Mouse (Mus musculus) liver, embryonic 15.5 days (tissue): ENCODE measurements around the gene Ptger3. TPM values are rescaled to one million over a fixed set of nuclear protein-coding genes. Genes with fewer than 3 reads are reported as not detected.

Experiments
- ATAC-seq: fragments of 200-750 bp; cut with Nextera tagmentation; 2 replicates; pipeline ENCODE4 v1.8.0; 2017; ENCODE audit warnings: moderate number of reproducible peaks, mild to moderate bottlenecking, moderate library complexity; ENCODE audit not compliant: insufficient read depth
- H3K27ac ChIP-seq: fragments of 300-500 bp; sonication (generic); replicated peaks from 2 replicates; pipeline ENCODE4 v1.5.1; 2015; ENCODE audit warnings: mild to moderate bottlenecking, inconsistent platforms
- H3K27me3 ChIP-seq: fragments of 300-500 bp; sonication (generic); 2 replicates; pipeline ENCODE4 v1.6.1; 2015; ENCODE audit warnings: mild to moderate bottlenecking, inconsistent platforms
- H3K36me3 ChIP-seq: fragments of 300-500 bp; sonication (generic); replicated peaks from 2 replicates; pipeline ENCODE4 v1.6.1; 2015; ENCODE audit warnings: moderate library complexity, mild to moderate bottlenecking, inconsistent platforms
- H3K4me1 ChIP-seq: fragments of 300-500 bp; sonication (generic); replicated peaks from 2 replicates; pipeline ENCODE4 v1.6.1; 2015; ENCODE audit warnings: inconsistent platforms
- H3K4me2 ChIP-seq: fragments of 300-500 bp; sonication (generic); 2 replicates; pipeline ENCODE4 v1.6.1; 2015; ENCODE audit warnings: moderate library complexity, mild to moderate bottlenecking, inconsistent platforms
- H3K4me3 ChIP-seq: fragments of 300-500 bp; sonication (generic); replicated peaks from 2 replicates; pipeline ENCODE4 v1.5.1; 2015; ENCODE audit warnings: mild to moderate bottlenecking, inconsistent platforms
- H3K9ac ChIP-seq: fragments of 300-500 bp; sonication (generic); 2 replicates; pipeline ENCODE4 v1.6.1; 2015; ENCODE audit warnings: moderate library complexity, mild to moderate bottlenecking, inconsistent platforms
- H3K9me3 ChIP-seq: fragments of 300-500 bp; sonication (generic); replicated peaks from 2 replicates; pipeline ENCODE4 v1.6.1; 2016; ENCODE audit warnings: inconsistent platforms
- WGBS: fragments of 180-500 bp; shearing (Covaris S2); methylation state at CpG from one replicate; pipeline ENCODE4 v1.1.7; 2015; ENCODE audit warnings: mixed read lengths; ENCODE audit not compliant: insufficient replicate concordance; 5-methylcytosine and 5-hydroxymethylcytosine counted together
- polyA plus RNA-seq: library from polyadenylated mRNA; unstranded; fragments of >200 nt; fragmentation: Nextera tagmentation; extraction: Ambion mirVana; gene quantifications from 2 replicates; pipeline ENCODE4 v1.2.1, GENCODE M21; 2015

The Ptger3 gene
- polyA plus RNA-seq, 1 experiment from 2014 or later, result 2.8 TPM

DNA sequence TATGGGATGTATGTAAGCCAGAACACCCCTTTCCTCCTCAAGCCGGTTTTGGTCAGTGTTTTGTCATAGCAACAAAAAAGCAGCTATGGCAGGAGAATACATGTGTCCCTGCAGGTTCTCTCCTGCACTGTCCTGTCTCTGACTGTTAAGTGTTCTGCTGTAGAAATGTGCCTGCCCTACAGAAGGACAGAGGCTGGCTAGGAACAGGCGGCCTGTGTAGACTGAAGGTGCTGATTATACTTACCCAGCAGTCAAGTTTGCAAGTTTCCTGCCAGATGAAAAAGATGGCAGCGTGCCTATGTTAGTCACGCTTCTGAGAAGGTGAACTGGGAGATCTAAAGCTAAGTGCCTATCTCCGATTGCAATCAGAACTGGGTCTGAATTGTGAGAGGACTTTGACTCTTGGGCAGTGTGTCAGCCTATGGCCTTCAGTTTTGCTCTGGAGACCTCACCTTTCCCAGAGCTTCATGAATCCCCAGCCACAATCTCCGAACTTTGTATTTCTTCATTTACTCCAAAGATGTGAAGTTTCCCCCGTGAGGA lies 31.2 kb downstream of the Ptger3 start:
- Histone ChIP-seq H3K36me3 (no peaks in the 10 kb centered on the region), H3K9me3 (no peaks in the 10 kb centered on the region), H3K4me3 (no peak overlapping the region), H3K4me1 (peaks cover 7% of the 10 kb centered on the region; the same call in 1 of the 2 replicates), H3K27ac (no peak overlapping the region), H3K4me2 (no peak overlapping the region), H3K9ac (no peak overlapping the region), H3K27me3 (no peaks in the 10 kb centered on the region)
- 55% methylated on average over 7 of the region's 7 CpGs for WGBS
- no peak for ATAC-seq

DNA sequence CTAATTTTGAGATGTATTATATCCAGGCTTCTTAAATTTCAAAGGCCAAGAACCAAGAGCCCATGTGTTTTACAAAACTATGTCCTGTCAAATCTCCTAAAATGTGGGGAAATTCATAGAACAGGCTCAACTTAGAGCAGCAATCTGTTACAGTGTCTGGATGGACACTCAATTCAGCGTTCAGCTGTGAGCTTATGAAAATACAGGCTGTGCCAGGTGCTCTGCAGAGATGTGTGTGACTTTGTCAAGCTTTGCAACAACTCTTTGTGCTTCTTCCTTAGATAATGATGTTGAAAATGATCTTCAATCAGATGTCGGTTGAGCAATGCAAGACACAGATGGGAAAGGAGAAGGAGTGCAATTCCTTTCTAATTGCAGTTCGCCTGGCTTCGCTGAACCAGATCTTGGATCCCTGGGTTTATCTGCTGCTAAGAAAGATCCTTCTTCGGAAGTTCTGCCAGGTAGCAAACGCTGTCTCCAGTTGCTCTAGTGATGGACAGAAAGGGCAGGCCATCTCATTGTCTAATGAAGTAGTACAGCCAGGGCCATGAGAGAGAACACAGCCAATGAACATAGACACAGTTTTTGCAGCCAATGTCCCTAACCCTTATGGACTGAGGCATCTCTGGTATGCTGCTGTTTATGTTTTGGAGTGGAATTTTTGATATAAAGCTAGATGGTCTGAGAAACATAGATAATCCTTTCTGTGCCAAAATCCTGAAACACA lies 38.2 kb downstream of the Ptger3 start:
- no peak for ATAC-seq
- Histone ChIP-seq H3K4me1 (no peaks in the 10 kb centered on the region), H3K27ac (no peak overlapping the region), H3K27me3 (no peaks in the 10 kb centered on the region), H3K36me3 (no peaks in the 10 kb centered on the region), H3K9me3 (no peaks in the 10 kb centered on the region), H3K9ac (no peak overlapping the region), H3K4me3 (no peak overlapping the region), H3K4me2 (no peak overlapping the region)
- WGBS, result 66% methylated on average over 6 of the region's 6 CpGs

DNA sequence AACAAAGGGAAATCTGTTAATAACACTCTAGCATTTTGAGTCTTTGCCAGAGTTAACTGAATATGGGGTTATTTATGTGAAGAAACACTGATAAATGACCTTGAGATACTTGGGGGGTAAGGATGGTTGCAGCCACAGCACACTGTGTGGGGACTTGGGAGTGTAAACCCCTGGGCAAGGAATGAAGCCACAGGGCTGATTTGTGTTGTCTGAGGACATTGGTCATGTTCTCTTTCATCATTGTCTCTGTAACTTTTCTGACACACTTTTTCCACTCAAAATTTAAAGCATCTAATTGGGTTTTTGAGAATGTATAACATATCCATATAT lies 38.7 kb downstream of the Ptger3 start:
- no peaks in the 10 kb centered on the region for H3K9me3 ChIP-seq
- no peaks in the 10 kb centered on the region for H3K36me3 ChIP-seq
- no peak overlapping the region for H3K4me3 ChIP-seq
- no peaks in the 10 kb centered on the region for H3K4me1 ChIP-seq
- H3K4me2 ChIP-seq, result no peak overlapping the region
- no peak overlapping the region for H3K27ac ChIP-seq
- no peak overlapping the region for H3K9ac ChIP-seq
- no peak for ATAC-seq
- no peaks in the 10 kb centered on the region for H3K27me3 ChIP-seq

DNA sequence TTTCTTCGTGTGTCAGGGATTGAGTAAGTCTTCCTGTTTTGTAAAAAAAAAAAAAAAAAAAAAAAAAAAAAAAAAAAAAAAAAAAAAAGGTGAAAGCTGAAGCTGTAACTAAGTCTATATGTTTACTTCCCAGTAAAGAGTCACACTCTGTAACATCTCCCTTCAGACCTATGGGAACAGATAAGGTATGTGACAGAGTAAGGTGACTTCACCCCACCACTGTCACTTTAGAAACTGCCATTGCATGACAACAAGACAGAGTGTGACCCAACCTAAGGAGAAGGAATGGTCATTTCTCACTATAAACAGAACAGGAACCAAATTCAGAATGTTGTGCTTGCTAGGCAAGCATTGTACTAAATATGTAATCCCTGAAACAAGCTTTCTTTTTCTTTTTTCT lies 46.9 kb downstream of the Ptger3 start:
- Histone ChIP-seq H3K4me3 (no peak overlapping the region), H3K9me3 (no peaks in the 10 kb centered on the region), H3K9ac (no peak overlapping the region), H3K27me3 (no peaks in the 10 kb centered on the region), H3K4me2 (no peak overlapping the region), H3K36me3 (no peaks in the 10 kb centered on the region), H3K4me1 (no peaks in the 10 kb centered on the region), H3K27ac (no peak overlapping the region)
- WGBS, result 12% methylated on average over 1 of the region's 1 CpGs
- no peak for ATAC-seq

DNA sequence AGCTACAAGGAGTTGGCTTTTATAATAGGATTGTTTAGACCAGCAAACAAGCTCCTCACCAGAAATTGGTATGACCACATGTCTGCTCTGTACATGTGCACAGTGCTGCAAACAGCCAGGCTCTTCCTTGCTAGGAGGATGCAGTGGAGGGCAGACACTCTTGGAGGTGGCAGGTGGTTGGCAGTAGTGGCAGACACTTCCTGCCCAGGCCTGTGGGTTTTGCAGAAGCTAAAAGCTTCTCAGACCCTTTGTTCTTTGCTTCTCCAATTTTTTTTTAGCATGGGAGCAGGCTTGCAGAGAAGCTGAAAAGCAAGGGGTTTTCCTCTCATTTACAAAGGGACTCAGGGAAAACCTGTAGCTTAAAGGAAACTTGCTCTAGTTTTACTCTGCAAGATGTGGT lies 50.3 kb downstream of the Ptger3 start:
- no peaks in the 10 kb centered on the region for H3K36me3 ChIP-seq
- no peaks in the 10 kb centered on the region for H3K27me3 ChIP-seq
- no peak overlapping the region for H3K4me2 ChIP-seq
- no peak overlapping the region for H3K27ac ChIP-seq
- no peak overlapping the region for H3K9ac ChIP-seq
- no peaks in the 10 kb centered on the region for H3K9me3 ChIP-seq
- H3K4me1 ChIP-seq, result no peaks in the 10 kb centered on the region
- no peak overlapping the region for H3K4me3 ChIP-seq
- no peak for ATAC-seq

DNA sequence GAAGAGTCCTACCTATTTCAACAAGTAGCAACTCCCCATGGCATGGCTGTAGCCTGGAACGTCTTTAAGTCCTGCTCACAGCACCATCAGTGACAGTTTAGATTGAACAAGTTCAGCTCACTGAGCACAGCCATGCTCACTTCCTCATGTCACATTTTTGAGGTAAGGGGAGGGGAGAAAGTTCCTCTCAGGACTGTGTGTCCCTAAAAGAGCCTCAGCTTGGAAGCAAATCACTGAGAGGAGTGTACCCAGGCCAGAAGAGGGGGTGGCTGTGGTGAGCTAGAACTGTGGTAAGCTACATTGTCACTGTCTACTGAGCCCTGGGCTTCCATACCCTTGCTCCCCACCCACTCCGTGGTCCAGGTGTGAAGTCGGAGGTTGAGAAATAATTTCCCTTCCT lies 60.7 kb downstream of the Ptger3 start:
- H3K4me3 ChIP-seq, result no peak overlapping the region
- H3K9ac ChIP-seq, result no peak overlapping the region
- H3K9me3 ChIP-seq, result no peaks in the 10 kb centered on the region
- 0 out of 2 replicates have a peak, but pooled peaks cover 4% of the 10 kb centered on the region for H3K4me1 ChIP-seq
- H3K36me3 ChIP-seq, result no peaks in the 10 kb centered on the region
- H3K27ac ChIP-seq, result no peak overlapping the region
- 24% methylated on average over 3 of the region's 3 CpGs for WGBS
- no peak overlapping the region for H3K4me2 ChIP-seq
- no peak for ATAC-seq
- no peaks in the 10 kb centered on the region for H3K27me3 ChIP-seq

DNA sequence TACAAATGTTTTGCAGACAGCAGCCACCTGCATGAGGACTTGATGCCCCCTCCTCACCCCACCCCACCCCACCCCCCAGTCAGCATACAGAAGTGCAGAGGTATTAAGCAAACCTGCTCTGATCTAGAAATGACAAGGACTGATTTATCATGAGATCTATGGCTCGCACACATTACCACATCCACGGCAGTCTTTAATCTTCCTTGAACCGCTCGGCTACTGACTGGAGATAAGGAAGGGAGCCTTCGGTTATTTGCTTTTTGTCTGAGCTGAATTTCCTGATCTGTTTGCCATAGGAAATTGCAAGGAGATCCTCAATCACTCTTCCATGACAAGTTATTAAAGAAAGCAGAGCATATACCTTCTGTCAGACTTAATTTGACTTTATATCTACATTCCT lies 64.0 kb downstream of the Ptger3 start:
- 5% methylated on average over 5 of the region's 5 CpGs for WGBS
- no peak overlapping the region for H3K27ac ChIP-seq
- no peak overlapping the region for H3K4me3 ChIP-seq
- H3K4me2 ChIP-seq, result no peak overlapping the region
- no peaks in the 10 kb centered on the region for H3K36me3 ChIP-seq
- no peaks in the 10 kb centered on the region for H3K27me3 ChIP-seq
- H3K9me3 ChIP-seq, result no peaks in the 10 kb centered on the region
- no peak for ATAC-seq
- H3K4me1 ChIP-seq, result 0 out of 2 replicates have a peak, but pooled peaks cover 4% of the 10 kb centered on the region
- H3K9ac ChIP-seq, result no peak overlapping the region

DNA sequence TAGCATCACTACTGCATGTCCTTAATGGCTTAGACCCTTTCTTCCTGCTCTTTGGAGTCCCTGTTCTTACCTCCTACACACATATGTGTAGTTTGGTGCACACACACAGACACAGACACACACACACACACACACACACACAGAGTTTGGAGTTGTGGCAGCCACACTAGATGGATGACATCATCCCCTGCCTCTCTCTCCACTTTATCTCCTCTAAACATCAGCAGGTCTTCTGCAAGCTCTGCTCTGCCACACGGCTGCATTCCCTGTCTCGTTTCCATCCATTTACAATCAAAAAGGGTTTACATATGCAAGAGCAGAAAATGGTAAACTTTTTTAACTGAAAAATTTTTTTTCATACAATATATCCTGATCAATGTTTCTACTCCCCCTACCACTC lies 64.7 kb downstream of the Ptger3 start:
- ATAC-seq, result no peak
- Histone ChIP-seq H3K27ac (no peak overlapping the region), H3K4me1 (peaks cover 9% of the 10 kb centered on the region), H3K27me3 (no peaks in the 10 kb centered on the region), H3K9ac (no peak overlapping the region), H3K4me3 (no peak overlapping the region), H3K36me3 (no peaks in the 10 kb centered on the region), H3K4me2 (no peak overlapping the region), H3K9me3 (no peaks in the 10 kb centered on the region)
- 12% methylated on average over 2 of the region's 2 CpGs for WGBS

DNA sequence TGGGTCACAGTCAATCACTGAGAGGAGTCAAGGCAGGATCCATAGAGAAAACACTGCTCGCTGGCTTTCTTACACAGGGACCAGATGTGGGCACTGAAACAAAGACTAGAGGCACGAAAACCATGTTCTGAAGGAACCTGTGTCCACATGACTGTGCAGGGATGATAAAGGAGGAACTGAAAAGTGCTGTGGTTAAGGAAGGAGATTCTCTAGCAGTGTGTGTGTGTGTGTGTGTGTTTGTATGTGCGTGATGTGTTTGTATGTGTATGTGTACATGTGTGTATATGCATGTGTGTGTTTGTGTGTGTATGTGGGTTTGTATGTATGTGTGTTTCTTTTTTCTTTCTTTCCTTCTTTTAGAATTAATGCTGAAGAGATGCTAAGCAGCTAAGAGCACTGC lies 67.7 kb downstream of the Ptger3 start:
- no peak overlapping the region for H3K9ac ChIP-seq
- 39% methylated on average over 3 of the region's 3 CpGs for WGBS
- H3K4me3 ChIP-seq, result no peak overlapping the region
- no peak overlapping the region for H3K4me2 ChIP-seq
- H3K4me1 ChIP-seq, result peaks cover 13% of the 10 kb centered on the region
- no peaks in the 10 kb centered on the region for H3K9me3 ChIP-seq
- no peaks in the 10 kb centered on the region for H3K36me3 ChIP-seq
- no peaks in the 10 kb centered on the region for H3K27me3 ChIP-seq
- no peak for ATAC-seq
- H3K27ac ChIP-seq, result no peak overlapping the region

DNA sequence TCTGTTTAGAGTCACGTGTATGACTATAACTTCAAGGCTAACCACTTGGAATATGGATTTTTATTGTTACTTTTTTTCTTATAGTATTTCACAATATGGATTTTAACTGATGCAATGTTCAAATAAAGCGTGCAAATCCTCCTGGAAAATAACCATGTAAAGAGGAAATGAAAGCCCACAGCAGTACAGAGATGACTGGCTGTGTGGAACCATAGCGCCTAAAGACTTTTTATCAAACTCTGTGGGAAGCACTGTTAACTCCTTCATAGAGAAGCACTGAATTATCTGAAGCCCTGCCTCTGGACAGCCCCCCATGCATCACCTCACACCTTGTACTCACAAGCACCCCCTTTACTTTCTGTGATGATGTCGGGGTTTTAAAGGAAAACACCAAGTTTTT lies 69.0 kb downstream of the Ptger3 start:
- Histone ChIP-seq H3K4me2 (no peak overlapping the region), H3K4me1 (peaks cover 12% of the 10 kb centered on the region), H3K4me3 (no peak overlapping the region), H3K27me3 (no peaks in the 10 kb centered on the region), H3K36me3 (no peaks in the 10 kb centered on the region), H3K9ac (no peak overlapping the region), H3K9me3 (no peaks in the 10 kb centered on the region), H3K27ac (no peak overlapping the region)
- no peak for ATAC-seq
- WGBS, result 58% methylated on average over 4 of the region's 4 CpGs

DNA sequence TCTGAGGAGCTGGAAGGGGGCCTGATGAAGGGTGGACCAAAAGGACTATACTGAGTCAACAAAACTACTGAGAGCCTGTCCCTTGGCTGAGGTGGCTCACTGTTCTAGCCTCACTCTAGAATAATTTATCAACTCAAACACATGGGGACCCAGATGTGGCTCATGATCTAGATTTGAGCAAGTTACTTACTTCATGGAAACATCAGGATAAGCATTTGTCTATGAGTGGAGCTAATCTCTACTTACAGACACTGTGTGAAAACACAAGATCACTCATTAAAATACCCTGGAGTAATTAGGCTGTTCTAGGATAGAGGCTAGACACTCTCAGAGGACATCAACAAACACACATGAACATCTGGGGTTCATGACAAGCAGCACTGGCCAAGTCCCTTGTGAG lies 70.2 kb downstream of the Ptger3 start:
- H3K9me3 ChIP-seq, result no peaks in the 10 kb centered on the region
- peak; percentile 84 for ATAC-seq
- no peaks in the 10 kb centered on the region for H3K36me3 ChIP-seq
- H3K27me3 ChIP-seq, result no peaks in the 10 kb centered on the region
- no peak overlapping the region; the same call in 1 of the 2 replicates for H3K27ac ChIP-seq
- H3K4me1 ChIP-seq, result peaks cover 9% of the 10 kb centered on the region
- no peak overlapping the region for H3K4me3 ChIP-seq
- H3K9ac ChIP-seq, result no peak overlapping the region
- H3K4me2 ChIP-seq, result peak overlapping the region; percentile 19; the same call in 1 of the 2 replicates

DNA sequence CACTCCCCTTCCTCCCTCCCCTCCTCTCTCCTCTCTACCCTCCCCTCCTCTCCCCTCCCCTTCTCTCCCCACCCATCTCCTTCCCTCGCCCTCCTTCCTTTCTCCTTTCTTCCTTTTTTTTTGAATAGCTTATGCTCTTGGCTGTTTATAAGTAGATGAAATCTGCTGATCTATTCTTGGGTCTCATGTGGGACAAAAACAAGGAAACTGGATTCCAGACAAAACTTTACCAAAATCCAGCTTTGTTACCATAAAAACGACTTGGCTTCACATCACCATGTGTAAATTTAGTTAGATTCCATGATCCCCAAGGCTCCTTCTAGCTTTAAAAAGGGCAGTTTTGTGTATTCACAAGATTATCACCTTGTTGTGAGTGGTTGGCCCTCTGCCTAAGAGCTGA lies 70.6 kb downstream of the Ptger3 start:
- Histone ChIP-seq H3K36me3 (no peaks in the 10 kb centered on the region), H3K27ac (no peak overlapping the region; the same call in 1 of the 2 replicates), H3K4me3 (no peak overlapping the region), H3K9ac (no peak overlapping the region), H3K4me2 (peak overlapping the region; percentile 19; the same call in 1 of the 2 replicates), H3K4me1 (peaks cover 9% of the 10 kb centered on the region), H3K27me3 (no peaks in the 10 kb centered on the region), H3K9me3 (no peaks in the 10 kb centered on the region)
- 35% methylated on average over 2 of the region's 2 CpGs for WGBS
- ATAC-seq, result no peak
